Mouse (Mus musculus) neutrophil, adult 5-6 weeks (primary cell): ENCODE data around the gene Adam6a. TPM values are rescaled to one million over a fixed set of nuclear protein-coding genes. Genes with fewer than 3 reads are reported as not detected.
"Not testable (repeated sequence)": the region's sequence is repeated elsewhere in the genome, so short reads cannot be mapped to it uniquely, and the experiment has no call there.

ENCODE experiments used
- ATAC-seq: fragments of 151-379, 151-347 bp; 2 replicates; pipeline ENCODE4 v1.8.0; 2017; ENCODE audit warnings: mild to moderate bottlenecking, moderate TSS enrichment; ENCODE audit not compliant: insufficient number of reproducible peaks, poor library complexity, low FRiP score, severe bottlenecking; ENCODE audit errors: extremely low read depth
- total RNA-seq: library from RNA; stranded (forward); fragments of 200-1000 nt; gene quantifications from 2 replicates; pipeline ENCODE4 v1.2.3, GENCODE M21; 2017

Adam6a gene
- not detected in 2 replicates for total RNA-seq

GRCm38 (mm10) chr12:113543608-113544007 lies at the start of gene Adam6a:
Gene Adam6a (plus strand): TSS chr12:113543908.
- ATAC-seq = not testable (repeated sequence)

- no peak for ATAC-seq
Measured at GRCm38 (mm10) chr12:113525901-113526300, 17.8 kb upstream of the Adam6a start.

- no peak for ATAC-seq
Measured at GRCm38 (mm10) chr12:113578241-113578640, 34.5 kb downstream of the Adam6a start.

DNA sequence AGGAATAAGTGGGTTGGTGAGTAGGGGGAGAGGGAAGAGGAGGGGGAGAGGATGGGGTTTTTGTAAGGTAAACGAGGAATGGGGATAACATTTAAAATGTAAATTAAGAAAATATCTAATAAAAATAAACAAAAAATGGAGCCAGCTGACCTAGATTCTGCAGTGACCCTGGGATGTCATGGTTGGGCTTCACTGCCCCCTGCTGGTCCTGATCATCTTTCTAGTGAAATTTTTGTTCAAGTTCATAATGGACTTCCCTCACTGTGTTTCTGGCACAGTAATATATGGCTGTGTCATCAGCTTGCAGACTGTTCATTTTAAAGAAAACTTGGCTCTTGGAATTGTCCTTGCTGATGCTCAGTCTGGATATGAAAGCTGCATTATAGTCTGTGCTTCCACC lies 44.3 kb downstream of the Adam6a start:
- no peak for ATAC-seq

Other genes starting within 250 kb of the Adam6a start
- 3.7 and 4.0 TPM in 2 replicates for gene Adam6b, start 54.4 kb upstream of the Adam6a start, total RNA-seq